ENCODE assay signal across 37 mouse cellular contexts in genomic region chr6:66708901-66709300, GRCm38 (mm10). TPM values are rescaled to one million over a fixed set of nuclear protein-coding genes. Genes with fewer than 3 reads are reported as not detected.
"Had no signal": no experiment of that assay in that cellular context is flagged by ENCODE, and none has a peak within 500 bp of the region (broad histone marks: within the 10 kb centered on the region; RNA-seq: fewer than 3 reads in every experiment).

No protein-coding gene starts in this region.

- H3K4me3 ChIP-seq: gastrocnemius, adult 2 months; heart, embryonic 10.5 days; heart, embryonic 12.5 days; hindbrain, embryonic 10.5 days; hindbrain, embryonic 12.5 days; intestine, embryonic 15.5 days; layer of hippocampus, adult 2 months; limb, embryonic 13.5 days; limb, embryonic 15.5 days; liver, embryonic 12.5 days had no signal

- H3K4me1 ChIP-seq: heart, embryonic 10.5 days; heart, embryonic 12.5 days; hindbrain, embryonic 10.5 days; hindbrain, embryonic 12.5 days; intestine, embryonic 15.5 days; limb, embryonic 13.5 days; limb, embryonic 15.5 days; liver, embryonic 12.5 days had no signal

- H3K4me2 ChIP-seq: heart, embryonic 12.5 days; hindbrain, embryonic 12.5 days; hindbrain, embryonic 14.5 days; intestine, embryonic 15.5 days; limb, embryonic 13.5 days; limb, embryonic 15.5 days; liver, embryonic 12.5 days had no signal

- H3K9me3 ChIP-seq: heart, embryonic 10.5 days; heart, embryonic 12.5 days; hindbrain, embryonic 10.5 days; hindbrain, embryonic 12.5 days; intestine, embryonic 15.5 days; limb, embryonic 13.5 days; limb, embryonic 15.5 days; liver, embryonic 12.5 days had no signal

- H3K36me3 ChIP-seq: heart, embryonic 10.5 days; heart, embryonic 12.5 days; hindbrain, embryonic 10.5 days; hindbrain, embryonic 12.5 days; intestine, embryonic 15.5 days; limb, embryonic 13.5 days; limb, embryonic 15.5 days; liver, embryonic 12.5 days had no signal

- DNase-seq: gastrocnemius, adult 2 months; gastrocnemius, postnatal 10 days; gastrocnemius, postnatal 25 days; heart, adult 18-20 months; heart, postnatal 10 days; heart, postnatal 4 days; left cerebral cortex, postnatal 4 days had no signal

- H3K27ac ChIP-seq: gastrocnemius, adult 2 months; heart, embryonic 10.5 days; hindbrain, embryonic 10.5 days; hindbrain, embryonic 12.5 days; hindbrain, embryonic 14.5 days; intestine, embryonic 15.5 days; layer of hippocampus, adult 2 months; limb, embryonic 13.5 days; limb, embryonic 15.5 days; liver, embryonic 12.5 days; liver, embryonic 14.5 days had no signal

- H3K9ac ChIP-seq: heart, embryonic 12.5 days; hindbrain, embryonic 12.5 days; hindbrain, embryonic 14.5 days; intestine, embryonic 15.5 days; limb, embryonic 13.5 days; limb, embryonic 15.5 days; liver, embryonic 12.5 days; liver, embryonic 14.5 days had no signal

- ATAC-seq: forebrain, embryonic 16.5 days; hindbrain, embryonic 16.5 days; inflammation-experienced regulatory T-cells, adult 6 months; intestine, embryonic 15.5 days; intestine, postnatal 0 days; liver, embryonic 12.5 days had no signal

- H3K27me3 ChIP-seq: heart, embryonic 12.5 days; hindbrain, embryonic 12.5 days; intestine, embryonic 15.5 days; limb, embryonic 13.5 days; limb, embryonic 15.5 days; liver, embryonic 12.5 days had no signal

RNA-seq across cellular contexts. Expression of gene Vmn1r36, which starts 10.1 kb away (rescaled TPM):
- total RNA-seq: gastrocnemius, adult 2 months; gastrocnemius, postnatal 10 days; gastrocnemius, postnatal 25 days; gastrocnemius, postnatal 4 days; granulocyte monocyte progenitor cell, adult 5-6 weeks; heart, adult 18-20 months; heart, adult 8-10 months; heart, postnatal 10 days; heart, postnatal 25 days; heart, postnatal 4 days; layer of hippocampus, adult 2 months; layer of hippocampus, postnatal 10 days; layer of hippocampus, postnatal 25 days; left cerebral cortex, adult 8-10 months; left cerebral cortex, postnatal 10 days; left cerebral cortex, postnatal 25 days; left cerebral cortex, postnatal 4 days; liver, adult 2 months had no signal
- polyA plus RNA-seq: forebrain, embryonic 16.5 days; frontal cortex, adult 2 months; heart, embryonic 10.5 days; heart, embryonic 12.5 days; heart, embryonic 14.5 days; heart, embryonic 16.5 days; hindbrain, embryonic 10.5 days; hindbrain, embryonic 12.5 days; hindbrain, embryonic 14.5 days; hindbrain, embryonic 16.5 days; inflammation-experienced regulatory T-cells, adult 6 months; intestine, embryonic 15.5 days; intestine, postnatal 0 days; limb, embryonic 11.5 days; limb, embryonic 13.5 days; limb, embryonic 15.5 days; liver, adult 2 months; liver, embryonic 12.5 days; liver, embryonic 14.5 days; liver, embryonic 16.5 days had no signal

RNA-seq across cellular contexts. Expression of gene Vmn1r37, which starts 20.3 kb away (rescaled TPM):
- total RNA-seq: gastrocnemius, adult 2 months; gastrocnemius, postnatal 10 days; gastrocnemius, postnatal 25 days; gastrocnemius, postnatal 4 days; granulocyte monocyte progenitor cell, adult 5-6 weeks; heart, adult 18-20 months; heart, adult 8-10 months; heart, postnatal 10 days; heart, postnatal 25 days; heart, postnatal 4 days; layer of hippocampus, adult 2 months; layer of hippocampus, postnatal 10 days; layer of hippocampus, postnatal 25 days; left cerebral cortex, adult 8-10 months; left cerebral cortex, postnatal 10 days; left cerebral cortex, postnatal 25 days; left cerebral cortex, postnatal 4 days; liver, adult 2 months had no signal
- polyA plus RNA-seq: forebrain, embryonic 16.5 days; frontal cortex, adult 2 months; heart, embryonic 10.5 days; heart, embryonic 12.5 days; heart, embryonic 14.5 days; heart, embryonic 16.5 days; hindbrain, embryonic 10.5 days; hindbrain, embryonic 12.5 days; hindbrain, embryonic 14.5 days; hindbrain, embryonic 16.5 days; inflammation-experienced regulatory T-cells, adult 6 months; intestine, embryonic 15.5 days; intestine, postnatal 0 days; limb, embryonic 11.5 days; limb, embryonic 13.5 days; limb, embryonic 15.5 days; liver, adult 2 months; liver, embryonic 12.5 days; liver, embryonic 14.5 days; liver, embryonic 16.5 days had no signal

RNA-seq across cellular contexts. Expression of gene Vmn1r35, which starts 23.2 kb away (rescaled TPM):
- total RNA-seq: gastrocnemius, adult 2 months; gastrocnemius, postnatal 10 days; gastrocnemius, postnatal 25 days; gastrocnemius, postnatal 4 days; granulocyte monocyte progenitor cell, adult 5-6 weeks; heart, adult 18-20 months; heart, adult 8-10 months; heart, postnatal 10 days; heart, postnatal 25 days; heart, postnatal 4 days; layer of hippocampus, adult 2 months; layer of hippocampus, postnatal 10 days; layer of hippocampus, postnatal 25 days; left cerebral cortex, adult 8-10 months; left cerebral cortex, postnatal 10 days; left cerebral cortex, postnatal 25 days; left cerebral cortex, postnatal 4 days; liver, adult 2 months had no signal
- polyA plus RNA-seq: forebrain, embryonic 16.5 days; frontal cortex, adult 2 months; heart, embryonic 10.5 days; heart, embryonic 12.5 days; heart, embryonic 14.5 days; heart, embryonic 16.5 days; hindbrain, embryonic 10.5 days; hindbrain, embryonic 12.5 days; hindbrain, embryonic 14.5 days; hindbrain, embryonic 16.5 days; inflammation-experienced regulatory T-cells, adult 6 months; intestine, embryonic 15.5 days; intestine, postnatal 0 days; limb, embryonic 11.5 days; limb, embryonic 13.5 days; limb, embryonic 15.5 days; liver, adult 2 months; liver, embryonic 12.5 days; liver, embryonic 14.5 days; liver, embryonic 16.5 days had no signal
